Mouse (Mus musculus): ENCODE measurements around the gene Megf9.

DNA sequence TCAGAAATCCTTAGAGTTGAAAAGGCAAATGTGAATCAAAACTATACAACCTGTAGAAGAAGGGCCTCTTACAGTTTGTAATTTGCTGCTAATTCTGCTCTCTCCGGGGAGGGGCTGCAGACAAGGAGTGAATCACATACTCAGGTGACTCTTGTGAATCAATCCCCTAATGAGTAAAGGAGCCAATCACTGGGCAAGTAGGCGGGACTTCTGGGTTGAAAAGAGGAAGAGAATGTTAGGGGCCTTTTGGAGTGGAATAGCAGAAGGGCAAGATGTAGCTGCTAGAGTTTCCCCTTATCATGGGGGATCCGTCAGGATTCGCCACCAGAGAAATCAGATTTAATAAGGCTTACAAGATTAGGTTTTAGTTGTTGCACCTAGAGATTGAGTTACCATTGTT is 136.7 kb downstream of the Megf9 start:
- no peak for TF ChIP-seq CTCF (IDR thresholded peaks at IDR 0.05; ENCODE audit: control insufficient read depth, insufficient read depth, low read length)
- no peak for TF ChIP-seq POLR2A (IDR thresholded peaks at IDR 0.05; ENCODE audit: borderline replicate concordance, control insufficient read depth, low read depth, low read length)
